In genomic region chr11:40693366-40693951, GRCm38 (mm10) we compare ENCODE assay signal across 8 mouse cellular contexts. TPM values are rescaled to one million over a fixed set of nuclear protein-coding genes. Genes with fewer than 3 reads are reported as not detected.
DNase-seq lines count a peak whose midpoint lies in the region; ATAC-seq and TF ChIP-seq lines count a peak whose summit lies in the region.

No protein-coding gene starts in this region.

- peak; percentile 70 for TF ChIP-seq EP300 in liver, postnatal 0 days (IDR thresholded peaks at IDR 0.05; ENCODE audit: low read depth)

- peaks cover 27% of the 10 kb centered on the region for H3K4me1 ChIP-seq in heart, embryonic 13.5 days
- H3K4me1 ChIP-seq in kidney, postnatal 0 days (replicated peaks; ENCODE audit: insufficient read depth, low read length): peaks cover 9% of the 10 kb centered on the region; the same call in 1 of the 2 replicates
- H3K4me1 ChIP-seq in liver, postnatal 0 days (ENCODE audit: insufficient read depth): peaks cover 21% of the 10 kb centered on the region
- H3K4me1 ChIP-seq in neural tube, embryonic 14.5 days (ENCODE audit: control insufficient read depth, insufficient read depth, low read length): peaks cover 19% of the 10 kb centered on the region

- H3K9ac ChIP-seq in heart, embryonic 13.5 days: peak overlapping the region; percentile 90
- H3K9ac ChIP-seq in kidney, postnatal 0 days (ENCODE audit: low read depth, low read length): peak overlapping the region; percentile 75
- H3K9ac ChIP-seq in liver, postnatal 0 days (replicated peaks): peak overlapping the region; percentile 85
- H3K9ac ChIP-seq in neural tube, embryonic 14.5 days (replicated peaks; ENCODE audit: low read depth, low read length): peak overlapping the region; percentile 39

- peak overlapping the region; percentile 98 for H3K27ac ChIP-seq in heart, embryonic 13.5 days (replicated peaks)
- H3K27ac ChIP-seq in kidney, postnatal 0 days: peak overlapping the region; percentile 93
- H3K27ac ChIP-seq in liver, postnatal 0 days (ENCODE audit: low read depth): peak overlapping the region; percentile 94
- peak overlapping the region; percentile 58 for H3K27ac ChIP-seq in neural tube, embryonic 14.5 days (ENCODE audit: low read depth, low read length)

- no peak for ATAC-seq in heart, embryonic 13.5 days (ENCODE audit: extremely low read depth, insufficient number of reproducible peaks, low FRiP score, low TSS enrichment)
- ATAC-seq in kidney, postnatal 0 days (replicated peaks; ENCODE audit: low FRiP score, low read depth): peak; percentile 64
- ATAC-seq in liver, postnatal 0 days: peak; percentile 17
- 0 out of 2 replicates have a peak, but pooled peaks have one; percentile 5 for ATAC-seq in neural tube, embryonic 14.5 days (ENCODE audit: low read depth)

- DNase-seq in CD4-positive helper T cell, adult 2 months (ENCODE audit: low read depth, low spot score): peak; percentile 41
- peak; percentile 93 for DNase-seq in brain, embryonic 14.5 days (ENCODE audit: low read depth)
- peak; percentile 83 for DNase-seq in fibroblast of lung, adult 2 months (ENCODE audit: low read depth)
- peak; percentile 77 for DNase-seq in kidney, postnatal 0 days (ENCODE audit: low spot score)
- peak; percentile 73 for DNase-seq in liver, postnatal 0 days
- DNase-seq in testis, postnatal 10 days (ENCODE audit: low spot score): peak; percentile 85

- H3K36me3 ChIP-seq in heart, embryonic 13.5 days: no peaks in the 10 kb centered on the region
- no peaks in the 10 kb centered on the region for H3K36me3 ChIP-seq in kidney, postnatal 0 days (ENCODE audit: insufficient read depth, low read length)
- H3K36me3 ChIP-seq in liver, postnatal 0 days (replicated peaks; ENCODE audit: insufficient read depth, low read length): no peaks in the 10 kb centered on the region
- no peaks in the 10 kb centered on the region for H3K36me3 ChIP-seq in neural tube, embryonic 14.5 days (ENCODE audit: control insufficient read depth, insufficient read depth, low read length)

- peak overlapping the region; percentile 98 for H3K4me2 ChIP-seq in heart, embryonic 13.5 days
- peak overlapping the region; percentile 92 for H3K4me2 ChIP-seq in kidney, postnatal 0 days (ENCODE audit: low read length)
- peak overlapping the region; percentile 91 for H3K4me2 ChIP-seq in liver, postnatal 0 days (ENCODE audit: low read depth, low read length)
- peak overlapping the region; percentile 97 for H3K4me2 ChIP-seq in neural tube, embryonic 14.5 days (ENCODE audit: low read depth, low read length)

- WGBS in heart, embryonic 13.5 days: under 1% methylated on average over 16 of the region's 16 CpGs
- 0% methylated on average over 16 of the region's 16 CpGs for WGBS in kidney, postnatal 0 days
- 1% methylated on average over 16 of the region's 16 CpGs for WGBS in liver, postnatal 0 days (ENCODE audit: insufficient replicate concordance)
- WGBS in neural tube, embryonic 14.5 days: 1% methylated on average over 16 of the region's 16 CpGs

- no peaks in the 10 kb centered on the region for H3K9me3 ChIP-seq in heart, embryonic 13.5 days
- H3K9me3 ChIP-seq in kidney, postnatal 0 days (replicated peaks; ENCODE audit: low read length): no peaks in the 10 kb centered on the region
- H3K9me3 ChIP-seq in liver, postnatal 0 days (ENCODE audit: low read length): no peaks in the 10 kb centered on the region
- H3K9me3 ChIP-seq in neural tube, embryonic 14.5 days (ENCODE audit: control insufficient read depth, low read length): no peaks in the 10 kb centered on the region

- TF ChIP-seq CTCF in brain, embryonic 14.5 days (IDR thresholded peaks at IDR 0.05; ENCODE audit: borderline replicate concordance, extremely low read depth, insufficient read depth, insufficient read length): no peak
- no peak for TF ChIP-seq CTCF in kidney, postnatal 0 days (IDR thresholded peaks at IDR 0.05; ENCODE audit: low read depth)
- no peak for TF ChIP-seq CTCF in liver, postnatal 0 days (IDR thresholded peaks at IDR 0.05; ENCODE audit: low read depth)

- H3K4me3 ChIP-seq in heart, embryonic 13.5 days: peak overlapping the region; percentile 96
- H3K4me3 ChIP-seq in kidney, postnatal 0 days (replicated peaks; ENCODE audit: low read depth, low read length): peak overlapping the region; percentile 94
- H3K4me3 ChIP-seq in liver, postnatal 0 days (ENCODE audit: low read depth, low read length): peak overlapping the region; percentile 73
- H3K4me3 ChIP-seq in neural tube, embryonic 14.5 days (ENCODE audit: low read depth, low read length): peak overlapping the region; percentile 79

- no peak for TF ChIP-seq POLR2A in brain, embryonic 14.5 days (IDR thresholded peaks at IDR 0.05; ENCODE audit: borderline replicate concordance, extremely low read depth, insufficient read depth, insufficient read length, poor library complexity, severe bottlenecking)

- no peaks in the 10 kb centered on the region for H3K27me3 ChIP-seq in heart, embryonic 13.5 days (replicated peaks)
- H3K27me3 ChIP-seq in kidney, postnatal 0 days (ENCODE audit: insufficient read depth, low read length): no peaks in the 10 kb centered on the region
- H3K27me3 ChIP-seq in liver, postnatal 0 days (ENCODE audit: insufficient read depth, low read length): no peaks in the 10 kb centered on the region
- no peaks in the 10 kb centered on the region for H3K27me3 ChIP-seq in neural tube, embryonic 14.5 days (ENCODE audit: control insufficient read depth, insufficient read depth, low read length)

RNA-seq across cellular contexts. Expression of gene Mat2b, which starts 1.5 kb away (rescaled TPM):
- 46.0 and 52.1 TPM in 2 replicates for polyA plus RNA-seq in brain, embryonic 14.5 days (2012; rRNA removed)
- polyA plus RNA-seq in heart, embryonic 13.5 days (2015; fragmentation: Nextera tagmentation; extraction: Ambion mirVana): 106 and 114 TPM in 2 replicates
- 118 and 121 TPM in 2 replicates for polyA plus RNA-seq in kidney, postnatal 0 days (2015; fragmentation: Nextera tagmentation; extraction: Ambion mirVana)
- 46.4 and 50.3 TPM in 2 replicates for polyA plus RNA-seq in liver, postnatal 0 days (2015; fragmentation: Nextera tagmentation; extraction: Ambion mirVana)
- 58.6 and 65.5 TPM in 2 replicates for polyA plus RNA-seq in neural tube, embryonic 14.5 days (2014; fragmentation: Nextera tagmentation; extraction: Ambion mirVana)

RNA-seq across cellular contexts. Expression of gene Hmmr, which starts 39.8 kb away (rescaled TPM):
- polyA plus RNA-seq in brain, embryonic 14.5 days (2012; rRNA removed): 8.0 and 13.4 TPM in 2 replicates
- 45.6 and 48.9 TPM in 2 replicates for polyA plus RNA-seq in heart, embryonic 13.5 days (2015; fragmentation: Nextera tagmentation; extraction: Ambion mirVana)
- polyA plus RNA-seq in kidney, postnatal 0 days (2015; fragmentation: Nextera tagmentation; extraction: Ambion mirVana): 16.4 and 19.3 TPM in 2 replicates
- polyA plus RNA-seq in liver, postnatal 0 days (2015; fragmentation: Nextera tagmentation; extraction: Ambion mirVana): 16.5 and 21.8 TPM in 2 replicates
- 2.8 and 5.3 TPM in 2 replicates for polyA plus RNA-seq in neural tube, embryonic 14.5 days (2014; fragmentation: Nextera tagmentation; extraction: Ambion mirVana)

RNA-seq across cellular contexts. Expression of gene Nudcd2, which starts 40.0 kb away (rescaled TPM):
- polyA plus RNA-seq in brain, embryonic 14.5 days (2012; rRNA removed): 28.9 and 29.5 TPM in 2 replicates
- 102 and 106 TPM in 2 replicates for polyA plus RNA-seq in heart, embryonic 13.5 days (2015; fragmentation: Nextera tagmentation; extraction: Ambion mirVana)
- 136 and 147 TPM in 2 replicates for polyA plus RNA-seq in kidney, postnatal 0 days (2015; fragmentation: Nextera tagmentation; extraction: Ambion mirVana)
- 68.6 and 70.1 TPM in 2 replicates for polyA plus RNA-seq in liver, postnatal 0 days (2015; fragmentation: Nextera tagmentation; extraction: Ambion mirVana)
- polyA plus RNA-seq in neural tube, embryonic 14.5 days (2014; fragmentation: Nextera tagmentation; extraction: Ambion mirVana): 52.3 and 61.8 TPM in 2 replicates

Comparison
In these comparisons a context has a peak if more than half of its experiments do, and no peak if none do; other contexts are left out.
1. DNase-seq: peak in every context shown above with its lines; median percentile 93 in brain, embryonic 14.5 days; 85 in testis, postnatal 10 days; 83 in fibroblast of lung, adult 2 months; 77 in kidney, postnatal 0 days; 73 in liver, postnatal 0 days; 41 in CD4-positive helper T cell, adult 2 months.
2. H3K9ac ChIP-seq: peak in every context shown above with its lines; median percentile 90 in heart, embryonic 13.5 days; 85 in liver, postnatal 0 days; 75 in kidney, postnatal 0 days; 39 in neural tube, embryonic 14.5 days.